Mouse (Mus musculus): Measurements from ENCODE around the gene St6galnac4.

Gene St6galnac4

GRCm38 (mm10) chr2:32604631-32605030 is 17.7 kb downstream of the St6galnac4 start:
- DNase-seq, result no peak

DNA sequence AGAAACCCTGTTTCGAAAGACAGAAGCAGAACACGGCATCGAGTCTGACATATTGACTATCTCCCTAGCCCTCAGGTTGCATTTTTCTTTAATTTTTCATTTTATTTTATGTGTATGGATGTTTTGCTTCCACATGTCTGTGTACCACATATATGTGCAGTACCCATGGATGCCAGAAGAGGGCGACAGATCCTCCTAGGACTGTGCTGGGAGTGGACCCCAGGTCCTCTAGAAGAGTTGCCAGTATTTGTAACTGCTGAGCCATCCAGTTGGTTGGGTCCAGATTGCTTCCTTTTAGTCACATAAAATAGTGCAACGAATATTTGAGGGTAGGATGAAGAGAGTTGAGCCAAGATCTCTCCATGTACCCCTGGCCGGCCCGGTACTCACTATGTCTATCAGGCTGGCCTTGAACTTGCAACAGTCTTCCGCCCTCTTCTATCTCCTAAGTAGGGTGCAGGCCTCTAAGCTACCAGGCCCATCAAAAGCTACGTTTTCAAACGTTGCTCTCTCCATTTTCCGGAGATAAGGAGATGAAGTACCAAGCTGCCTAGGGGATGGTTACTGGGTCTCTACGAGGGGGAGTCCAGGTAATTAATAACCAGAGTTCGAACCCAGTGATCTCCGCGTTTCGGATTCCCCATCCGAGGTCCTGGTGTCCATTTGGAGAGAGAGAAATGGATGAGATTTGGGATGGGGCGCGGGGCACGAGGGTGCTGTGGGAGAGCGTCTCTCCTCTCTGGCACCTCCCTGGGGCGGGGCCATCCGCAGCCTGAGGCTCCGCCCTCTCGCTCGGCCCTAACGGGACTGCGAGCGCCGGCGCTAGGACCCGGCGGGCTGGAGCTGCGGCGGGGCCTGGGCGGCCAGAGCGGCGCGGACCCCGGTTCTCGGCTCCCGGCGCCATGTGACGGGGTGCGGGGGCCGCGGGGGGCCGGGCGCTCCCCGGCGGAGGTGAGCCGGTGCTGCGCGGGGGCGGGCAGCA is 19.6 kb downstream of the St6galnac4 start:
- DNase-seq, result peak; percentile 89 to 91

- DNase-seq, result peak; percentile 63 to 64
These were observed 20.5 kb downstream of the St6galnac4 start for GRCm38 (mm10) chr2:32607262-32607947.

GRCm38 (mm10) chr2:32608141-32608777 is 21.4 kb downstream of the St6galnac4 start:
- DNase-seq, result peak; percentile 56 to 59

DNA sequence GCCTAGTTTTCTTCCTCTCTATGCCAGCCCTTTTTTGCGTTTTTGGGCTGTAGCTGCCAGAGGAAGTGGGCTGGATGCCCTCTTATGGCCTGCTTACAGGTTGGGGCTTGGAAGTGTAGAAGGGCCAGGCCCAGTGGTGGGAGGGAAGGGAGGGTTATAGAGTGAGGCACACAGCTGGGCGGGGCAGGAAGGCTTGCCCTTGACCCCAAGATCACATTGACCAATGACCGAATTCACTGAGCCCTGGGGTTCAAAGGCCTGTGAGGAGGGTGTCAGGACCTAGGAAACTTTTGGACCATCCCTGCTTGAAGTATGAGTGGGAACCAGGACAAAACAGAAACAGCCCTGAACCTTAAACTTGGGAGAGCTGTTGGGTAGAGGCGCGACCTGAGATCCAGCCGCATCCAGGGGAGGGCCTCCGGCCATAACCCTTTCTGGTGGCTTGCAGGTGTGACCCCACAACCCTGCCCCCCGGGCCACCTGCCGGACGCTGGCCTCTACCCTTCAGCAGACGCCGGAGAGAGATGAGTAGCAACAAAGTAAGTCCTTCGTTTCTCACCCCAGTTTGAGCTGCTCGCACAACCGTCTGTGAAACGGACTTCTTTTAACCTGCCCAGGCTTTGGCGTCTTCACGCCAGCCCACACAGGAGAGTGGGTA is 22.0 kb downstream of the St6galnac4 start:
- no peak for DNase-seq

GRCm38 (mm10) chr2:32610610-32611229 is 23.8 kb downstream of the St6galnac4 start:
- DNase-seq, result peak in 1 of 2 experiments; percentile 47

DNA sequence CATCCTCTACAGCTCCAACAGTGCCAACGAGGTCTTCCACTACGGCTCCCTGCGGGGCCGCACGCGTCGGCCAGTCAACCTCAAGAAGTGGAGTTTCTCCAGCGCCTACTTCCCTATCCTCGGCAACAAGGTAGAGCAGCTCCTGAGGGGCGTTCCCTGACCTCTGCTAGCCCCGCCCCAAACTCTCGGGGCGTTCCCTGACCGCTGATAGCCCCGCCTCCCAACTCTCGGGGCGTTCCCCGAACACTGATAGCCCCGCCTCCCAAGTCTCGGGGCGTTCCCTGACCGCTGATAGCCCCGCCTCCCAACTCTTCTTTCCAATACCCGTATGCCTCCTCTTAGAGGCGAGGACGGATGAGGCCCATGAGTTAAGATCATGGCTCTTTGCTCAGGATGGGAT is 25.4 kb downstream of the St6galnac4 start:
- no peak for DNase-seq

DNA sequence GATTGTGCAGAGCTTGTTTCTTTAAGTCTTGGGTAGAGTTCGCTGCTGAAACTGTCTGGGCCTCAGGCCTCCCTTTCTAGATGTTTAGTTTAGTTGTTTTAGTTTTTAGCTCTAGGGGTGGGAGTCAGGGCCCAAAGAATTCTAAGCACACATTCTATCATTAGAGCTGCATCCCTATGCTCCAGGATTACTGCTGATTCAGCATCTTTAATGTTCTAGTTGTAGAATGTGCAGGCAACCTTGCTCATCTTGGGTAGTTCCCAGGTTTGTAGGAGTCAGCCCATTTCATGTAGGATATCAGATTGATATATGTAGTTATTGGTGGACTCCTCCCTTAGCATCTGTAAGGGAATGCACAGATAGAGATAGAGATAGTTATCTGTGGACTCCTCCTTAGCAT is 30.2 kb downstream of the St6galnac4 start:
- DNase-seq, result no peak

- DNase-seq, result peak in 1 of 2 experiments; percentile 74
These were observed 30.7 kb downstream of the St6galnac4 start for GRCm38 (mm10) chr2:32617601-32618000.

DNA sequence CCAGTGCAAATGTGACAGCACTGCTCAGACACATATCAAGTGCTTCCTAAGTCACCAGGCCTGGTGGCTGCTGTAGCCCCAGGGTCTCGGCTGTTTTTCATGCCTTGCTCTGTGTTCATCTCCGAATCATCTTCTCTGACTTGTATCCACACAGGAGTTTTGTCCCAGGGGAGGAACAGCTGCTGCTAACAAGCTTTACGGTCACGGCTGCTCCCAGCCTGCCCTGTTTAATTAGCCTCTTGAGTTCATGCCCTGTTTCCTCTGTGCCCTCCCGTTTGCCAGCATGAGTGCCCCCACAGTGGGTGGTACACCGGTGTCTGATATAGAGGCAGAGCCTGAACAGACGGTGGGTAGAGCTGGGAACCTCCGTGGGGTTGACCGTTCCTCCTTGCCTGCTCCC is 31.2 kb downstream of the St6galnac4 start:
- DNase-seq, result no peak

DNA sequence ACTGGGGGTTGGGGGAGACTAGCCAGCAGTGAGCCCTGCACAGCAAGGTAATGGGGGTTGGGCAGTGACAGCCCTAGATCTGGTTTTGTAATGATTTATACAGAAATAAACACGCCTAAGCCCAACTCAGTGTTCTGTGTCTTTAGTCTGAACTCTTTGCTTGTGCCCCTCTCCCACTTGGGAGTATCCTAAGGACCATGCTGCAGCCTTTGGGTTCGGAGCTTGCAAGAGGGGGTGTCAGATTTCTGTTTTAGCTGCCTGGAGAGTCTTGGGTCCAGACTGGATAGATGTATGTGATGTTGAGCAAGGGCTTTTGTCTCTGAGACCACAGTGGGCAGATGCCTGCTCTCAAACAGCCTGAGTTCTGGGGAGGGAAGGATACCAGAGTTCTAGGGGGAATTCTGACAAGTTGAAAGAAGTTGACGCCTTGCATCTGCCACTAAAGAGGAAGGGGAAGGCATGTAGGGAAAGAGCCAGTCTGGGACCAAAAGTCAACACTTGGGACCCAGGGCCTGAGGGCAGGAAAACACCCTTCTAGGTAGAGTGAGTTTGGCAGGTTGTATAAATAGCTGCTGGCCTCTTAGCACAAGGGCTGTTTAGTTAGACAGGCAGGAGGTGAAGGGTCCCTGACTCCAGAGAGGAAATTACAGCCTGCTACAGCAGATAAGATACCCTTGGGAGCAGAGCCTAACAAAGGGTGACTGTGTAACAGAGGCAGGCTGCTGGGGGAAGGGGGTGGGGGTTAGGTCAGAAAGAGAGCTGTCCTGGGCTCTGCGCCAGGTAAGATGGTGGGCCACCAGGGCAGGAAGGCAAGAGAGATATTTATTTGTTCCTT is 34.0 kb downstream of the St6galnac4 start:
- no peak for DNase-seq

DNA sequence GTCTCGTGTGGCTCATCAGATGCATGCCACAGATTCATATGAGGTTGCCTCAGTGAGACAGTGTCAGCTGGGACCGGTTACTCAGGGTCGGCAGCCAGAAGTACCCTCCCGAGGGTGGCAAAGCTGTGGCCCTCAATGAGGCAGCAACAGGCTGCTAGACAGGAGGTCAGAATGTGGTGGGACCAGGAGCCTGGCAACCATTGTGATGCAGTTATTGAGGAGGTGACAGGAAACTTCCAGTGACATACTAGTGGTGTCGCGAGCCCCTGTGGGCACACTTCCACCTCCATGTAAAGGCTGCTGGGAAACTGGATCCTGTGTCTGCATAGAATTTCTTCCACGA is 34.6 kb downstream of the St6galnac4 start, which contains the start of gene Ak1:
Gene Ak1, plus strand, starts transcription at position 242 of the 343 bp plus-strand sequence.
- DNase-seq, result no peak

GRCm38 (mm10) chr2:32624111-32624748 is 37.3 kb downstream of the St6galnac4 start:
- no peak for DNase-seq

DNA sequence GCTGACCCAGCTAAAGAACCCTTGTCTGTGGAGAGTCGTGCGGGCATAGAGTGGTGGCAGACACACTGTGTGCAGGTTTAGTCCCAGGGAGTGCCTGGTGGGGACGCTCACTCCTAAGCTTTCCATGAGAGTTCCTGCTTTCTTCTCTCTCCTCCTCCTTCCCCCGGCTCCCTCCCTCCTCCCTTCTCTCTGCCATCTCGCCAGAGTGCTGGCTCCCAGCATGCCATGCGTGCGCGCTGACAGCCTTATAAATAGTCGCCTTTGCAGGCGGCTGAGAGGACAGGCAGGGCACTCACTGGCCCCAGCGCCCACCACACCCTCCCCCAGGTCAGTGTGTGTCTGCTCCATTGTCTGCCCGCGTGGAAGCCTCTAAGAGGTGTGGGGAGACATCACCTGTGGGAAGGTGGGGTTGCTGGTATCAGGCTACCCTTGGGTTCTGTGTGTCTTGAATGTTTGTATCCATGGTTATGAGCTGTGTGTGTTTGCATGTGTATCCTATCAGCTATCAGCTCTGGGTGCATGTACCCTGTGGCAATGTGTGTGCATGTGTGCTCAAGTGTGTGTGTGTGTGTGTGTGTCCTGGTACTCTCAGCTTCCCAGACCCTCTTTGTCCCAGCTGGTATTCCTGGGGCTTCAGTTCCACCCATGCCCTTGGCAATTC is 38.4 kb downstream of the St6galnac4 start:
- DNase-seq, result peak; percentile 86 to 87

DNA sequence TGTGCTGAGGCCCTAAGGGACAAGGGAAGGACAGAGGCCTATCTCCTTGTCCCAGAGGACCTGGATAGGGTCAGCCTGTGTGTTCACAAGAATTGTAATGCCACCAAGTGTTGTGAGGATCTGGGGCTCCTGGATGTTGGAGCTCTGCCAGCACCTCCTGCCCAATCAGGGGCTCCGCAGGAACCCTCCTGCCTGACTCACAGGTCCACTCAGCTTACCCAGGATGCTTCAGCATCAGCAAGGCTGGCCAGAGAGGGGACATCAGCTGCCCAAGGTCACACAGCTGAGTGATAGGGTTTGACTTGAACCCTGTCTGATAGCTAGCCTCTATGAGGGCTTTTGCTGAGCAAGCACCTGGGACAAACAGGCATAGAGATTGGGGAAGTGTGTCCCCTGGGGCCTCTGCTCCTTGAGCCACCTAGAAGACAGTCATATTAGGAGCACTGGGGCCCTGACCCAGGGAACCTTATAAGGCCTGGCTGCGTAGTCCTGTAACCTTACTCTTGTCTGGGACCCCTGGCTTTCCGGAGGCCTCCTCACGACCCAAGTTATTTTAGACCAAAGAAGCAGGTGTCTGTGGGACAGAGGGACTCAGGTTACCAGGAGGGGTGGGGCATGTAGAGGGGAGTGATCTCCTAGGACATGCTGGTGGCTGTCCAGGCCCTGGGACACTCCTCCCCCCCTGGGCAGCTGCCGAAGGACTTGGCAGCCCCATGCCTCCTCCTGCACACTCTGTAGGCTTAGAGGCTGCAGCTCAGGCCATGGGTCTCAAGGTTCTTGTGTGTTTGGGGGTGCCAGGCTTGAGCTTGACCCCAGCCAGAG is 39.2 kb downstream of the St6galnac4 start:
- peak; percentile 68 to 77 for DNase-seq

GRCm38 (mm10) chr2:32627266-32628043 is 40.6 kb downstream of the St6galnac4 start:
- DNase-seq, result no peak

DNA sequence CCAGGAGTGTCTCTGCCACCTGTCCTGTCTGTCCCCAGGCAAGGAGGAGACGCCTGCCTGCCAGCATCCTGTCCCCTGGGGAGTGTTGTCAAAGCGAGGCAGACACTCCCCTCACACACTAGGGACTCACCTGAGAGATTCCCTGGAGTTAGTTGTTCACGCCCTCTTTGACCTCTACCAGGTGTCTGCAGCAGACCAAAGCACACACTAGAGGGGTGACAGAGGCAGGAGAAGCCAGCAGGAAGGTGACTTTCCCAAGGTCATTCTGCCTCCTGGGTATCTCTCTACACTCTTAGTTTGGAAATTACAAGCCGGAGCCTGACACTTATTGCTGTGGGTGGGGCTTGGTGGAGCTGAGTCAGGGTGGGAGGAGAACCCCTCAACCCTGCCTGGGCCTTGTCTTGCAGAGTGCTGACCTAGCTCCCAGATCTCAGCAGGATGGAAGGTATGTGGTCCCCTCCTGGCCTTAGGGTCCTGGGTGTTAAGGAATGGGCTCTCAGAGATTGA is 41.2 kb downstream of the St6galnac4 start:
- DNase-seq, result no peak

GRCm38 (mm10) chr2:32628729-32629128 is 41.8 kb downstream of the St6galnac4 start:
- peak; percentile 82 to 88 for DNase-seq
